Mouse (Mus musculus) cortical plate, adult 2 months (tissue): Measurements from ENCODE around the gene 2310011J03Rik. TPM values are rescaled to one million over a fixed set of nuclear protein-coding genes. Genes with fewer than 3 reads are reported as not detected.
A peak's percentile ranks its signal among the peaks of the same experiment; 100 is the strongest.

Source experiments
- H3K27ac ChIP-seq: fragments of 200-500 bp; 2 replicates; pipeline ENCODE4 v1.5.1; 2012; ENCODE audit warnings: low read length, control low read depth, inconsistent platforms; ENCODE audit not compliant: insufficient read depth
- H3K4me1 ChIP-seq: fragments of 200-500 bp; 2 replicates; pipeline ENCODE4 v1.6.1; 2011; ENCODE audit warnings: low read length; ENCODE audit not compliant: control insufficient read depth, insufficient read depth
- H3K4me3 ChIP-seq: fragments of 200-500 bp; 2 replicates; pipeline ENCODE4 v1.5.1; 2011; ENCODE audit warnings: mild to moderate bottlenecking, low read length, control low read depth; ENCODE audit not compliant: insufficient read depth
- CTCF ChIP-seq: fragments of 200-500 bp; IDR thresholded peaks from 2 replicates; pipeline ENCODE4 v1.5.1; 2011; ENCODE audit warnings: mild to moderate bottlenecking, control low read depth, low read length; ENCODE audit not compliant: insufficient read depth; ENCODE audit errors: extremely low read depth
- POLR2A ChIP-seq: fragments of 200-500 bp; IDR thresholded peaks from 2 replicates; pipeline ENCODE4 v1.6.1; 2011; ENCODE audit warnings: mild to moderate bottlenecking, low read length, control low read depth; ENCODE audit not compliant: insufficient read depth; ENCODE audit errors: extremely low read depth
- polyA plus RNA-seq: library from polyadenylated mRNA; depleted of rRNA; stranded (reverse); fragments of >200 nt; gene quantifications from 2 replicates; pipeline ENCODE4 v1.2.3, GENCODE M21; 2012

The 2310011J03Rik gene
- polyA plus RNA-seq, 1 experiment = 52.3 TPM

DNA sequence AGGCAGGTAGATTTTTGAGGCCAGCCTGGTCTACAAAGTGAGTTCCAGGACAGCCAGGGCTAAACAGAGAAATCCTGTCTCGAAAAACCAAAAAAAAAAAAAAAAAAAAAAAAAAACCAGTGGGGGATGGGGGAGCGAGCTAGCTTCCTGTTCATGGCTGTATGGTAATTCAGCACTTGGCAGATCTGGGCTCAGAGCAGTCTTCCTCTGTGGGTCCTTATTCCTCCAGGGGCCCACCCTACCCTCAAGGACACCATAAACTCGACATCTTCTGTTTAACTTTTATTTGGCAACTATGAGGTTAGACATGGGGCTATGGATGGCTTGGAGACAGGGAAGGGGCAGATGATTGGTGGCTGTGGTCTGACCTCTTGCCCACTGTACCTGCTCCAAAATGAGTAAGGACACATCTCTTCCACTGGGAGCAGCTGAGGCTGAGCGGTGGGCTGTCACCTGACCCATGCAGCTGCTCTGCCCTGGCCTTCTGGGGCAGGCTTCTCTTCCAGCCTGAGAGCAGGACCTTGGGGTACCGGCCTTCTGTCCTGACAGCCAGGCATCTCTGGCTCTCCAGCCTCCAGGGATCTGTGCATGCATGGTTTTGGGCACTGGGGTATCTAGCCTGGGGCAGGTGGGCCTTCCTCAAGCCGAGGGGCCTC lies 805 bp upstream of the 2310011J03Rik start:
- H3K4me1 ChIP-seq = peaks cover 5% of the 10 kb centered on the region

DNA sequence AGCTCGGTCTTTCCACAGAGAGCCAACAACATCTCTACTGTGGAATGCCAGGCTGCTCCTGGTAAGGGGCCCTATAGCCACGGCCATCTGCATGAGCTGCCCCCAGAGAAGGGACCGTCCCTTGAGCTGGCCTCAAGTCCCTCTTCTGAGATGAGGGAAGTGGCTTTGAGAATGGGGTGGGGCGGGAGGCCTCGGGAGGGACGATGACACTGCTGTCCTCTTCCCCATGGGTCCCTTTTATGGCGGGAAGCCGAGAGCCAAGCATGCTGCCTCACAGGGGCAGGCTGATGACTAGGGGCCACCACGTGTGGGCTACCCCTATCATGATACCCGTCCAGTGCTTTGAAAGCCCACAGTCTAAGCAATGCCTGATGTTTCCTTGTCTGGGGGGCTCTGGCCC lies 3.3 kb downstream of the 2310011J03Rik start:
- Histone ChIP-seq H3K27ac (no peak overlapping the region), H3K4me1 (peaks cover 5% of the 10 kb centered on the region), H3K4me3 (no peak overlapping the region)
- TF ChIP-seq CTCF = no peak
- TF ChIP-seq POLR2A = no peak

More for the DNA sequence above, 805 bp upstream of the 2310011J03Rik start:
- TF ChIP-seq POLR2A (no peak), CTCF (no peak)
- H3K4me3 ChIP-seq = no peak overlapping the region; the same call in 1 of the 2 replicates
- no peak overlapping the region for H3K27ac ChIP-seq

DNA sequence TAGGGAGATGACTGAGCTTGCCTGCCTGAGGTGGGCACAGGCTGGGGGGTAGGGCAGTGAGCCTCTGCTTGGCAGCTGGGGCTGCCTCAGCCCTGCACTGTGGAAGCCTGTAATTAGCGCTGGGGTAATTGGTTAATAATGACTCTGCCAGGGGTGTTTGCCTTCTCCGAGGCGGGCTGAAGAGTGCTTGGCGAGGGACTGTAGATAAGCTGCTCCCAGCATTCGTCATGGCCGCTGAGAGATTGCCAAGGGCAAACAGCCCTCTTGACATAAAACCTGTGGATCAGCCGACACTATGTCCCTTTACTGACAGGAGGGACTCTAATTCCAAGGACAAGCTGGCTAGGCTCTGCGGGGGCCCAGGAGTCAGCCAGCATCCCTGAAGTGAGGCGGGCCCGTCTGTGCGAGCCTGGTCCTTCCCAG lies 4.0 kb downstream of the 2310011J03Rik start:
- Histone ChIP-seq H3K4me1 (peaks cover 5% of the 10 kb centered on the region), H3K4me3 (no peak overlapping the region), H3K27ac (peak overlapping the region; percentile 0; the same call in 1 of the 2 replicates)
- TF ChIP-seq POLR2A (no peak), CTCF (no peak)

DNA sequence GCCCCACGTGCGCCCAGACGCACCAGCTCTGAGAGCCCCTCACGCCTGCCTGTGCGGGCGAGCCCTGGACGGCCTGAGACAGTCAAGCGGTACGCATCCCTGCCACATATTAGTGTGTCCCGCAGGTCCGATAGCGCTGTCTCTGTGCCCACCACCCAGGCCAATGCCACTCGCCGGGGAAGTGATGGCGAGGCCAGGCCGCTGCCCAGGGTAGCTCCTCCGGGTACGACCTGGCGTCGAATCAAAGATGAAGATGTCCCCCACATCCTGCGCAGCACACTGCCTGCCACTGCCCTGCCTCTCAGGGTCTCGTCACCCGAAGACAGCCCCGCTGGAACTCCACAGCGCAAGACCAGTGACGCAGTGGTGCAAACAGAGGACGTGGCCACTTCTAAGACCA lies 5.0 kb downstream of the 2310011J03Rik start:
- peaks cover 5% of the 10 kb centered on the region for H3K4me1 ChIP-seq
- no peak overlapping the region for H3K27ac ChIP-seq
- no peak overlapping the region for H3K4me3 ChIP-seq
- TF ChIP-seq CTCF (no peak), POLR2A (no peak)

DNA sequence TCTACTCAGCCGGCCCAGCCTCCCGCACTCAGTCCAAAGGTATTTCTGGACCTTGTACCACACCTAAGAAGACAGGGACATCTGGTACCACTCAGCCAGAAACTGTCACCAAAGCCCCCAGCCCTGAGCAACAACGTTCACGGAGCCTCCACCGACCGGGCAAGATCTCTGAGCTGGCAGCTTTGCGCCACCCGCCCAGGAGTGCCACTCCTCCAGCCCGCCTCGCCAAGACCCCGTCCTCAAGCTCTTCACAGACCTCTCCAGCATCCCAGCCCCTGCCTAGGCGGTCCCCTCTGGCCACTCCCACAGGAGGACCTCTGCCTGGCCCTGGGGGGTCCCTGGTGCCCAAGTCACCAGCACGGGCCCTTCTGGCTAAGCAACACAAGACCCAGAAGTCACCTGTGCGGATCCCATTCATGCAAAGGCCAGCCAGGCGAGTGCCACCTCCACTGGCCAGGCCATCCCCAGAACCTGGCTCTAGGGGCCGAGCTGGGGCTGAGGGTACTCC lies 5.8 kb downstream of the 2310011J03Rik start:
- TF ChIP-seq CTCF = no peak
- TF ChIP-seq POLR2A = no peak
- H3K4me1 ChIP-seq = peaks cover 4% of the 10 kb centered on the region
- no peak overlapping the region for H3K4me3 ChIP-seq
- no peak overlapping the region for H3K27ac ChIP-seq

DNA sequence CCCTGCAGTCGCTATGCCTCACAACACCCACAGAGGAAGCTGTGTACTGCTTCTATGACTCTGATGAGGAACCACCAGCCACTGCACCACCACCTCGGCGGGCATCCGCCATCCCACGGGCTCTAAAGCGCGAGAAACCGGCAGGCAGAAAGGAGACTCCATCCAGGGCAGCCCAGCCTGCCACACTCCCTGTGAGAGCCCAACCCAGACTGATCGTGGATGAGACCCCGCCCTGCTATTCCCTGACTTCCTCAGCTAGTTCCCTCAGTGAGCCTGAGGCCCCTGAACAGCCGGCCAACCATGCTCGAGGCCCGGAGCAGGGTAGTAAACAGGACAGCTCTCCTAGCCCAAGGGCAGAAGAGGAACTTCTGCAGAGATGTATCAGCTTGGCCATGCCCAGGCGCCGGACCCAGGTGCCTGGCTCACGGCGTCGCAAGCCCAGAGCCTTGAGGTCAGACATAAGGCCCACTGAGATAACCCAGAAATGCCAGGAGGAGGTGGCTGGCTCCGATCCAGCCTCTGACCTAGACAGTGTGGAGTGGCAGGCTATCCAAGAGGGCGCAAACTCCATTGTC lies 6.6 kb downstream of the 2310011J03Rik start:
- Histone ChIP-seq H3K4me3 (no peak overlapping the region), H3K4me1 (no peaks in the 10 kb centered on the region), H3K27ac (no peak overlapping the region)
- TF ChIP-seq CTCF (no peak), POLR2A (no peak)

DNA sequence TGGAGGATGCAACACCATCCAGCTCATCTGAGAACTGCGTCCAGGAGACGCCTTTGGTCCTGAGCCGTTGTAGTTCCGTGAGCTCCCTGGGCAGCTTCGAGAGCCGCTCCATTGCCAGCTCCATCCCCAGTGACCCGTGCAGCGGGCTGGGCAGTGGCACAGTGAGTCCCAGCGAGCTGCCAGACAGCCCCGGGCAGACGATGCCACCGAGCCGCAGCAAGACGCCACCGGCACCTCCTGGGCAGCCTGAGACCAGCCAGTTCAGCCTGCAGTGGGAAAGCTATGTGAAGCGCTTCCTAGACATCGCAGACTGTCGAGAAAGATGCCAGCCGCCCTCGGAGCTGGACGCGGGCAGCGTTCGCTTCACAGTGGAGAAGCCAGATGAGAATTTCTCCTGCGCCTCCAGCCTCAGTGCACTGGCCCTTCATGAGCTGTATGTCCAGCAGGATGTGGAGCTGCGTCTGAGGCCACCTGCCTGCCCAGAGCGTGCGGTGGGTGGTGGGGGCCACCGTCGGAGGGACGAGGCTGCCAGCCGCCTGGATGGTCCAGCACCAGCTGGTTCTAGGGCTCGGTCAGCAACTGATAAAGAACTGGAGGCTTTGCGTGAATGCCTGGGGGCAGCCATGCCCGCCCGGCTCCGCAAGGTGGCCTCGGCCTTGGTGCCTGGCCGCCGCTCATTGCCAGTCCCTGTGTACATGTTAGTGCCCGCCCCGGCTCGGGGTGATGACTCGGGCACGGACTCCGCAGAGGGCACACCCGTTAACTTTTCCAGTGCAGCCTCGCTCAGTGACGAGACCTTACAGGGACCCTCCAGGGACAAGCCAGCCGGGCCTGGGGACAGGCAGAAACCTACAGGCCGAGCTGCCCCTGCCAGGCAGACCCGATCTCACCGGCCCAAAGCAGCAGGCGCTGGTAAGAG lies 7.5 kb downstream of the 2310011J03Rik start:
- TF ChIP-seq POLR2A (no peak), CTCF (no peak)
- H3K27ac ChIP-seq = no peak overlapping the region
- no peaks in the 10 kb centered on the region for H3K4me1 ChIP-seq
- no peak overlapping the region for H3K4me3 ChIP-seq

DNA sequence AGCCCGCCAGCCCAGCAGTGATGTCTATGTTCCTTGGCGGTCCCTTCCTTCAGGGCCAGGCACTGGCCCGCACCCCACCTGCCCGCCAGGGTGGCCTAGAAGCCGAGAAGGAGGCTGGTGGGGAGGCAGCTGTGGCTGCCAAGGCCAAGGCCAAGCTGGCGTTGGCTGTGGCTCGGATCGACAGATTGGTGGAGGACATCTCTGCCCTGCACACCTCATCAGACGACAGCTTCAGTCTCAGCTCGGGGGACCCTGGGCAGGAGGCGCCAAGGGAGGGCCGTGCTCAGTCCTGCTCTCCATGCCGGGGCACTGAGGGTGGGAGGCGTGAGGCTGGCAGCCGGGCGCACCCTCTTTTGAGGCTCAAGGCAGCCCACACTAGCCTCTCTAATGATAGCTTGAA lies 8.8 kb downstream of the 2310011J03Rik start:
- H3K4me1 ChIP-seq = no peaks in the 10 kb centered on the region
- TF ChIP-seq CTCF (no peak), POLR2A (no peak)
- no peak overlapping the region for H3K4me3 ChIP-seq
- no peak overlapping the region for H3K27ac ChIP-seq

DNA sequence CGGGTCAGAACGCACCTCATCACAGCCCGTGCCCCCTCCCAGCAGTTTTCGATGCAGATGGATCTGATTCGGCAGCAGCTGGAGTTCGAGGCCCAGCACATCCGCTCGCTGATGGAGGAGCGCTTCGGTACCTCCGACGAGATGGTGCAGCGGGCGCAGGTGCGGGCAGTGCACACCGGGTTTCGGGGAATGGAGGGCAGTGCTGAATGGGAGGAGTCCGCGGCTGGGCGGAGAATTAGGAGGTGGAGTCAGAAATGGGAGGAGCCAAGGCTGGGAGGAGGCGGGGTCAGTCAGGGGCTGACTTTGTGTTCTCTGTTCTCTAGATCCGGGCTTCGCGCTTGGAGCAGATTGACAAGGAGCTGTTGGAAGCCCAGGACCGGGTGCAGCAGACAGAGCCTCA lies 15.5 kb downstream of the 2310011J03Rik start:
- Histone ChIP-seq H3K4me3 (no peak overlapping the region), H3K27ac (no peak overlapping the region), H3K4me1 (peaks cover 8% of the 10 kb centered on the region)
- TF ChIP-seq POLR2A (no peak), CTCF (no peak)

DNA sequence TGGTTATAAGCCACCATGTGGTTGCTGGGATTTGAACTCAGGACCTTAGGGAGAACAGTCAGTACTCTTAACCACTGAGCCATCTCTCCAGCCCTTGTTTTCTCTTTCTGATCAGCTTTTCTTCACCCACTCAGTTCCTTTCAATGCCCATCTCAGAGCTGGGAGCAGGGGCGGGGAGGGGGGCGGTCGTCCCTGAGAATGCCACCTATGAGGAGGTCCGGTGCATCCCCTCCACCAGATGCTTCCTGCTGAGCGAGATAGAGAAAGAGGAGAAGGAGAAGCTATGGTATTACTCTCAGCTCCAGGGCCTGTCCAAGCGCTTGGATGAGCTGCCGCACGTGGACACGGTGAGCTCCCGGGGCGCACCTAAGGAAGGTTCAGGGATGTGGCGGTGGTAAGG lies 15.9 kb downstream of the 2310011J03Rik start:
- H3K27ac ChIP-seq = no peak overlapping the region
- peaks cover 8% of the 10 kb centered on the region for H3K4me1 ChIP-seq
- TF ChIP-seq POLR2A (no peak), CTCF (no peak)
- no peak overlapping the region for H3K4me3 ChIP-seq
